Mouse (Mus musculus) cerebral cortex, adult 2 months (tissue): ENCODE results near the gene Plch1.

Source experiments
- WGBS: fragments of 180-500 bp; shearing (Covaris S2); methylation state at CpG from one replicate; pipeline ENCODE4 v1.1.7; 2018; 5-methylcytosine and 5-hydroxymethylcytosine counted together

The Plch1 gene

DNA sequence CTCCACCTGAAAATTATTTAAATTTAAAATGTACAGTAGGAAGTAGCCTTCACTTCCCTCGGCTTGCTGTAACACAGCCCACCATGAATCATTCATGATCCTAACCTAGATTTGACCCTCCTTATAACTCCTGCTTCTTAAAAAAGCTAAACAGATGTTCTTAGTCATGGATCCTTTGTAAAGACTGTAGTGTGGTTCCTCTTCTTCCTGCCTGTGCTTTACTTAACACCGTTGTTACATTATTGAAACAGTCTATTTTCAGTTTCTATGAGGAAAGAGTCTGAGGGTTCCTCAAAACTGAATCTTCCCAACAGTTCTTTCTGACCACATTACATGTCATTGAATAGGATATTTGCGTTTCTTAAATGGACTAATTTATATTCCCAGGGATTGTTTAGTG is 234.0 kb downstream of the Plch1 start:
- WGBS, result 33% methylated on average over 3 of the region's 3 CpGs

DNA sequence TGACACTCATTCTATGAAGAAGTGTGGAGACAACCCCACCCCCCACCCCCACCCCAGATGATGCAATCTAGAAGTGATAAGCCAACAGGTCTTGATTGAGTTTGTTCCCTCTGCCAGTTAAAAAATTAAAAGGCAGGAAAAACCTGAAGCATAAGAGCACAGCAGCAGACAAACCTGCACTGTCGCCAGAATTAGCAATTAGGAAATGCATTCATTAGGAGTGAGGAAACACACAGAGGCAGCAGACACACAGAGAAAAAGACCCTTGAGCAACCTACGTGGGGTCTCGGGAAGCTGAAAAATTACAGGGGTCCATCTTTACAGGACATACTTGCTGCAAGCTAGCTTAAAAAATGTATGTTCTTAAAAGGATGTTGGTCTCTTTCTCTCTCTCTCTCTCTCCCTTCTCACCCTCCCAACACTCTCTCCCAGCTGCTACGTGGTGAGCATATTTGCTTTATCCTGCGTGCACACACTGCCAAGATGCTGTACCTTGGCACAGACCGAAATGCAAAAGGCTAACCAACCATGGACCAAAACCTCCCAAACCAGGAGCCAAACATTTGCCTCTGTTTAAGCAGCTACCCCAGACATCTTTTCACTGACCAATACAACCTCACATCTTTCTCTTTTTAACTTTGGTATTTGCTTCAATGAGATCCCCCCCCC is 234.6 kb downstream of the Plch1 start:
- WGBS, result 25% methylated on average over 6 of the region's 6 CpGs
